Mouse (Mus musculus): ENCODE data around the gene Tas2r105. TPM values are rescaled to one million over a fixed set of nuclear protein-coding genes. Genes with fewer than 3 reads are reported as not detected.

Gene Tas2r105
- total RNA-seq (2021), result not detected

- intact Hi-C loops (cut with DNase I), result no loop called here
- no peak for DNase-seq (ENCODE audit: low spot score)
Observed at GRCm38 (mm10) chr6:131687395-131687794, at the start of gene Tas2r105. TSS of gene Tas2r105 (minus strand) at chr6:131687495.

- DNase-seq (ENCODE audit: low spot score), result no peak
- intact Hi-C loops (cut with DNase I), result no loop called here
Observed at GRCm38 (mm10) chr6:131712803-131713202, 25.5 kb upstream of the Tas2r105 start.

- intact Hi-C loops (cut with DNase I), result no loop called here
- no peak for DNase-seq (ENCODE audit: low spot score)
Observed at GRCm38 (mm10) chr6:131689963-131690362, 2.7 kb upstream of the Tas2r105 start, which contains the start of gene Tas2r114. TSS of gene Tas2r114 (minus strand) at chr6:131690063.

- DNase-seq (ENCODE audit: low spot score), result no peak
- intact Hi-C loops (cut with DNase I), result no loop called here
Observed at GRCm38 (mm10) chr6:131685644-131686043, 1.7 kb downstream of the Tas2r105 start, which contains the start of gene Tas2r104. TSS of gene Tas2r104 (minus strand) at chr6:131685744.

- intact Hi-C loops (cut with DNase I), result no loop called here
- DNase-seq (ENCODE audit: low spot score), result no peak
Observed at GRCm38 (mm10) chr6:131678786-131679185, 8.5 kb downstream of the Tas2r105 start, which contains the start of gene Tas2r106. TSS of gene Tas2r106 (minus strand) at chr6:131678886.

- no peak for DNase-seq (ENCODE audit: low spot score)
- intact Hi-C loops (cut with DNase I), result no loop called here
Observed at GRCm38 (mm10) chr6:131660049-131660448, 27.2 kb downstream of the Tas2r105 start, which contains the start of gene Tas2r107. TSS of gene Tas2r107 (minus strand) at chr6:131660149.

Other genes with a start within 250 kb of the Tas2r105 start
- not detected for gene 5430401F13Rik, start 201.1 kb downstream of the Tas2r105 start, total RNA-seq (2021)
- gene Gm6619, start 201.1 kb downstream of the Tas2r105 start, total RNA-seq (2021), result not detected
- not detected for gene Tas2r130, start 56.6 kb downstream of the Tas2r105 start, total RNA-seq (2021)
- gene Tas2r107, start 27.3 kb downstream of the Tas2r105 start, total RNA-seq (2021), result not detected
- gene Tas2r106, start 8.6 kb downstream of the Tas2r105 start, total RNA-seq (2021), result not detected
- gene Tas2r104, start 1.8 kb downstream of the Tas2r105 start, total RNA-seq (2021), result not detected
- not detected for gene Tas2r114, start 2.6 kb upstream of the Tas2r105 start, total RNA-seq (2021)

All from heart, postnatal 25 days (tissue).